Mouse (Mus musculus) CH12.LX (cell line): ENCODE results near the gene Tmem63c. TPM values are rescaled to one million over a fixed set of nuclear protein-coding genes. Genes with fewer than 3 reads are reported as not detected.
A peak's percentile ranks its signal among the peaks of the same experiment; 100 is the strongest.

Source experiments
- DNase-seq: peaks from one replicate; pipeline ENCODE4 v3.0.0-alpha.2; 2013; ENCODE audit errors: extremely low read depth
- H3K27ac ChIP-seq: 2 replicates; pipeline ENCODE4 v1.5.1; 2012; ENCODE audit warnings: low read depth, mild to moderate bottlenecking, control low read depth, moderate library complexity; ENCODE audit not compliant: insufficient read depth
- H3K27me3 ChIP-seq: replicated peaks from 2 replicates; pipeline ENCODE3; 2012; ENCODE audit warnings: inconsistent platforms
- H3K36me3 ChIP-seq, 2 experiments: replicated peaks in 1 of 2; 2 replicates each; pipeline versions ENCODE3 to v1.6.1; 2012; ENCODE audit warnings: inconsistent platforms in 1 of 2, low read length in 1 of 2, mild to moderate bottlenecking in 1 of 2, mixed read lengths in 1 of 2, moderate library complexity in 1 of 2; ENCODE audit not compliant: control insufficient read depth in 1 of 2, insufficient read depth in 1 of 2
- H3K4me1 ChIP-seq, 2 experiments: 2 replicates each; pipeline ENCODE4 v1.6.1; 2012; ENCODE audit warnings: inconsistent platforms in 1 of 2, moderate library complexity in 1 of 2; ENCODE audit not compliant: insufficient read depth in 2 of 2, control insufficient read depth in 1 of 2
- H3K4me2 ChIP-seq: 2 replicates; pipeline ENCODE4 v1.6.1; 2012; ENCODE audit warnings: low read depth, mild to moderate bottlenecking, control low read depth; ENCODE audit not compliant: poor library complexity, insufficient read depth, severe bottlenecking
- H3K4me3 ChIP-seq, 3 experiments: fragments of 150-350 bp in 1 of 3; sonication (generic) in 1 of 3; replicated peaks in 1 of 3; 2 replicates each; pipeline versions ENCODE3 to v1.5.1; 2011 to 2012; ENCODE audit warnings: low read depth in 2 of 3, low read length in 2 of 3, mild to moderate bottlenecking in 2 of 3, moderate library complexity in 2 of 3, control low read depth in 1 of 3, improper control_type of control experiment in 1 of 3, inconsistent platforms in 1 of 3, mixed read lengths in 1 of 3; ENCODE audit not compliant: poor library complexity in 1 of 3
- H3K79me2 ChIP-seq: replicated peaks from 2 replicates; pipeline ENCODE4 v1.6.1; 2012; ENCODE audit warnings: mild to moderate bottlenecking, moderate library complexity; ENCODE audit not compliant: control insufficient read depth, poor library complexity, insufficient read depth, severe bottlenecking; ENCODE audit errors: extremely low read depth
- H3K9ac ChIP-seq: 2 replicates; pipeline ENCODE4 v1.6.1; 2012; ENCODE audit warnings: low read depth, mild to moderate bottlenecking, control low read depth, moderate library complexity; ENCODE audit not compliant: insufficient read depth
- H3K9me3 ChIP-seq: replicated peaks from 2 replicates; pipeline ENCODE3; 2012; ENCODE audit warnings: low read length, inconsistent platforms, mixed read lengths
- BHLHE40 ChIP-seq: IDR thresholded peaks from 2 replicates; pipeline ENCODE4 v1.6.1; 2011; ENCODE audit warnings: mild to moderate bottlenecking, low read depth, low read length, improper control_type of control experiment
- CHD1 ChIP-seq: IDR thresholded peaks from 2 replicates; pipeline ENCODE4 v1.6.1; 2012; ENCODE audit warnings: low read depth, low read length, improper control_type of control experiment, inconsistent platforms
- CHD2 ChIP-seq: IDR thresholded peaks from 2 replicates; pipeline ENCODE4 v1.6.1; 2011; ENCODE audit warnings: low read length, improper control_type of control experiment
- CTCF ChIP-seq, 2 experiments: IDR thresholded peaks in 1 of 2; conservative IDR thresholded peaks in 1 of 2; 2 replicates each; pipeline ENCODE4 v1.5.1; 2011 to 2012; ENCODE audit warnings: low read depth in 2 of 2, low read length in 2 of 2, improper control_type of control experiment in 1 of 2, inconsistent platforms in 1 of 2, mild to moderate bottlenecking in 1 of 2, moderate library complexity in 1 of 2
- E2F4 ChIP-seq: IDR thresholded peaks from 2 replicates; pipeline ENCODE4 v1.6.1; 2011; ENCODE audit warnings: low read depth, low read length, improper control_type of control experiment; ENCODE audit not compliant: insufficient replicate concordance
- ELF1 ChIP-seq: IDR thresholded peaks from 2 replicates; pipeline ENCODE4 v1.6.1; 2014; ENCODE audit warnings: low read depth, mild to moderate bottlenecking, inconsistent platforms, low read length, improper control_type of control experiment
- ETS1 ChIP-seq: conservative IDR thresholded peaks from 2 replicates; pipeline ENCODE4 v1.6.1; 2012; ENCODE audit warnings: low read depth, mild to moderate bottlenecking, inconsistent platforms, low read length, improper control_type of control experiment, moderate library complexity
- HCFC1 ChIP-seq: IDR thresholded peaks from 2 replicates; pipeline ENCODE4 v1.6.1; 2012; ENCODE audit warnings: low read depth, mild to moderate bottlenecking, inconsistent platforms, low read length, improper control_type of control experiment
- JUND ChIP-seq: conservative IDR thresholded peaks from 2 replicates; pipeline ENCODE4 v1.6.1; 2011; ENCODE audit warnings: low read depth, low read length, improper control_type of control experiment
- KAT2A ChIP-seq: IDR thresholded peaks from 2 replicates; pipeline ENCODE4 v1.6.1; 2012; ENCODE audit warnings: low read length, improper control_type of control experiment, inconsistent platforms; ENCODE audit not compliant: insufficient replicate concordance
- MAFK ChIP-seq: IDR thresholded peaks from 2 replicates; pipeline ENCODE4 v1.6.1; 2011; ENCODE audit warnings: low read length, improper control_type of control experiment; ENCODE audit not compliant: insufficient replicate concordance
- MAX ChIP-seq: IDR thresholded peaks from 2 replicates; pipeline ENCODE4 v1.6.1; 2011; ENCODE audit warnings: low read length, improper control_type of control experiment
- MAZ ChIP-seq: IDR thresholded peaks from 2 replicates; pipeline ENCODE4 v1.6.1; 2012; ENCODE audit warnings: low read depth, mild to moderate bottlenecking, inconsistent platforms, low read length, improper control_type of control experiment, moderate library complexity
- MEF2A ChIP-seq: IDR thresholded peaks from 2 replicates; pipeline ENCODE4 v1.6.1; 2014; ENCODE audit warnings: low read depth, mild to moderate bottlenecking, inconsistent platforms, low read length, improper control_type of control experiment, borderline replicate concordance
- MYC ChIP-seq: IDR thresholded peaks from 2 replicates; pipeline ENCODE4 v1.6.1; 2011; ENCODE audit warnings: low read depth, mild to moderate bottlenecking, improper control_type of control experiment, low read length
- NELFE ChIP-seq: IDR thresholded peaks from 2 replicates; pipeline ENCODE4 v1.6.1; 2011; ENCODE audit warnings: low read depth, low read length, improper control_type of control experiment
- NRF1 ChIP-seq: IDR thresholded peaks from 2 replicates; pipeline ENCODE4 v1.6.1; 2014; ENCODE audit warnings: low read depth, mild to moderate bottlenecking, inconsistent platforms, low read length, improper control_type of control experiment, moderate library complexity
- PAX5 ChIP-seq: IDR thresholded peaks from 2 replicates; pipeline ENCODE4 v1.6.1; 2012; ENCODE audit warnings: low read length, inconsistent platforms, mixed read lengths
- POLR2A ChIP-seq: IDR thresholded peaks from 2 replicates; pipeline ENCODE4 v1.6.1; 2011; ENCODE audit warnings: low read depth, mild to moderate bottlenecking, improper control_type of control experiment, low read length
- POLR2AphosphoS2 ChIP-seq: IDR thresholded peaks from 2 replicates; pipeline ENCODE4 v1.6.1; 2011; ENCODE audit warnings: low read depth, low read length, improper control_type of control experiment
- RCOR1 ChIP-seq: conservative IDR thresholded peaks from 2 replicates; pipeline ENCODE4 v1.6.1; 2012; ENCODE audit warnings: low read depth, mild to moderate bottlenecking, inconsistent platforms, low read length, improper control_type of control experiment
- SIN3A ChIP-seq: IDR thresholded peaks from 2 replicates; pipeline ENCODE4 v1.6.1; 2012; ENCODE audit warnings: low read length, improper control_type of control experiment, inconsistent platforms
- SMC3 ChIP-seq: IDR thresholded peaks from 2 replicates; pipeline ENCODE4 v1.6.1; 2011; ENCODE audit warnings: low read depth, low read length, improper control_type of control experiment
- TCF12 ChIP-seq: IDR thresholded peaks from 2 replicates; pipeline ENCODE4 v1.6.1; 2014; ENCODE audit warnings: low read depth, mild to moderate bottlenecking, inconsistent platforms, low read length, improper control_type of control experiment
- UBTF ChIP-seq: IDR thresholded peaks from 2 replicates; pipeline ENCODE4 v1.6.1; 2012; ENCODE audit warnings: low read depth, mild to moderate bottlenecking, inconsistent platforms, low read length, improper control_type of control experiment, moderate library complexity
- USF1 ChIP-seq: IDR thresholded peaks from 2 replicates; pipeline ENCODE4 v1.6.1; 2014; ENCODE audit warnings: low read depth, mild to moderate bottlenecking, inconsistent platforms, low read length, improper control_type of control experiment
- USF2 ChIP-seq: conservative IDR thresholded peaks from 2 replicates; pipeline ENCODE4 v1.6.1; 2011; ENCODE audit warnings: low read depth, low read length, improper control_type of control experiment
- ZC3H11A ChIP-seq: IDR thresholded peaks from 2 replicates; pipeline ENCODE4 v1.6.1; 2012; ENCODE audit warnings: low read depth, mild to moderate bottlenecking, inconsistent platforms, low read length, improper control_type of control experiment
- ZKSCAN1 ChIP-seq: IDR thresholded peaks from 2 replicates; pipeline ENCODE4 v1.6.1; 2012; ENCODE audit warnings: low read depth, inconsistent platforms, low read length, improper control_type of control experiment, borderline replicate concordance
- ZMIZ1 ChIP-seq: IDR thresholded peaks from 2 replicates; pipeline ENCODE4 v1.6.1; 2012; ENCODE audit warnings: low read depth, mild to moderate bottlenecking, inconsistent platforms, low read length, improper control_type of control experiment
- ZNF384 ChIP-seq: IDR thresholded peaks from 2 replicates; pipeline ENCODE4 v1.6.1; 2012; ENCODE audit warnings: low read depth, low read length, improper control_type of control experiment, inconsistent platforms
- dilution Hi-C: fragments of 300-500 bp; cut with MboI; formaldehyde crosslinking; loops from 2 replicates; pipeline ENCODE4 v1.14.3; 2020; ENCODE audit warnings: low sequenced_read_pairs; ENCODE audit not compliant: extremely low pct_unique_long_range_greater_than_20kb, extremely low pct_ligation_motif_present
- in situ Hi-C: fragments of 300-500 bp; cut with MboI; formaldehyde crosslinking; loops from 3 replicates; pipeline ENCODE4 v1.14.3; 2019; ENCODE audit warnings: low sequenced_read_pairs, low pct_ligation_motif_present, low pct_unique_long_range_greater_than_20kb, mixed read lengths
- polyA plus RNA-seq: library from polyadenylated mRNA; unstranded; fragments of >175 nt; gene quantifications from 2 replicates; pipeline ENCODE4 v1.2.1, GENCODE M21; 2012; ENCODE audit warnings: low read depth; ENCODE audit not compliant: insufficient read length
- total RNA-seq, 2 experiments: library from RNA; depleted of rRNA; stranded (reverse); fragments of 300-350 nt in 1 of 2; fragments of >200 nt in 1 of 2; gene quantifications; 2 replicates each; pipeline ENCODE4 v1.2.3; 2012 to 2014

The Tmem63c gene
- total and polyA plus RNA-seq, 3 experiments = 0.08 to 0.53 (median 0.11) TPM

GRCm38 (mm10) chr12:86973706-86974105, 47.4 kb upstream of the Tmem63c start:
- Histone ChIP-seq H3K9me3 (no peaks in the 10 kb centered on the region), H3K4me2 (no peak overlapping the region), H3K9ac (no peak overlapping the region), H3K4me1 (peaks cover 0 to 8% of the 10 kb centered on the region in 2 experiments; a peak in 2 of 4 replicates), H3K36me3 (no peaks in the 10 kb centered on the region), H3K4me3 (no peak overlapping the region), H3K27ac (no peak overlapping the region), H3K27me3 (peaks cover 12% of the 10 kb centered on the region), H3K79me2 (no peaks in the 10 kb centered on the region)
- dilution Hi-C loops (no loop called here), in situ Hi-C loops (loop anchor here (5.0 kb wide), 1 partner anchor 201 kb away; no protein-coding TSS in a partner anchor)
- no peak for DNase-seq
- TF ChIP-seq SIN3A (no peak), CHD2 (no peak), POLR2AphosphoS2 (no peak), SMC3 (no peak), MAZ (no peak), PAX5 (no peak), RCOR1 (no peak), USF1 (no peak), ETS1 (no peak), TCF12 (no peak), ZNF384 (no peak), ELF1 (no peak), NRF1 (no peak), ZMIZ1 (no peak), POLR2A (no peak), NELFE (no peak), ZKSCAN1 (no peak), CHD1 (no peak), MYC (no peak), HCFC1 (no peak)

- Histone ChIP-seq H3K4me1 (peaks cover 0 to 8% of the 10 kb centered on the region in 2 experiments; a peak in 2 of 4 replicates), H3K4me2 (peak overlapping the region; percentile 18), H3K4me3 (no peak overlapping the region), H3K27me3 (peaks cover 18% of the 10 kb centered on the region), H3K79me2 (no peaks in the 10 kb centered on the region), H3K9ac (no peak overlapping the region), H3K27ac (no peak overlapping the region), H3K36me3 (no peaks in the 10 kb centered on the region), H3K9me3 (no peaks in the 10 kb centered on the region)
- in situ Hi-C loops (loop anchor here (5.0 kb wide), 1 partner anchor 202 kb away; no protein-coding TSS in a partner anchor), dilution Hi-C loops (no loop called here)
- no peak for DNase-seq
- TF ChIP-seq JUND (no peak), RCOR1 (no peak), UBTF (no peak), MAFK (no peak), KAT2A (no peak), ZMIZ1 (no peak), POLR2AphosphoS2 (no peak), E2F4 (no peak), CHD2 (no peak), MAX (peak; percentile 35; the same call in 1 of the 2 replicates), ZC3H11A (no peak), POLR2A (no peak), NELFE (0 out of 2 replicates have a peak, but pooled peaks have one; percentile 15), PAX5 (no peak), CTCF (conservative IDR thresholded peaks at IDR 0.05 in 1 of 2, IDR thresholded peaks at IDR 0.05 in 1 of 2; ENCODE audit: low read depth in 2 of 2, low read length in 2 of 2) (peak in 1 of 2 experiments; percentile 81; a peak in 3 of 4 replicates), USF2 (no peak), BHLHE40 (no peak), CHD1 (no peak), MEF2A (no peak), ETS1 (no peak)
Measured at GRCm38 (mm10) chr12:86974387-86975288, 46.5 kb upstream of the Tmem63c start.
